Mouse (Mus musculus): Measurements from ENCODE around the gene Irak3. TPM values are rescaled to one million over a fixed set of nuclear protein-coding genes. Genes with fewer than 3 reads are reported as not detected.

The Irak3 gene
- total RNA-seq, 1 experiment from 2014 or later = 11.9 TPM

DNA sequence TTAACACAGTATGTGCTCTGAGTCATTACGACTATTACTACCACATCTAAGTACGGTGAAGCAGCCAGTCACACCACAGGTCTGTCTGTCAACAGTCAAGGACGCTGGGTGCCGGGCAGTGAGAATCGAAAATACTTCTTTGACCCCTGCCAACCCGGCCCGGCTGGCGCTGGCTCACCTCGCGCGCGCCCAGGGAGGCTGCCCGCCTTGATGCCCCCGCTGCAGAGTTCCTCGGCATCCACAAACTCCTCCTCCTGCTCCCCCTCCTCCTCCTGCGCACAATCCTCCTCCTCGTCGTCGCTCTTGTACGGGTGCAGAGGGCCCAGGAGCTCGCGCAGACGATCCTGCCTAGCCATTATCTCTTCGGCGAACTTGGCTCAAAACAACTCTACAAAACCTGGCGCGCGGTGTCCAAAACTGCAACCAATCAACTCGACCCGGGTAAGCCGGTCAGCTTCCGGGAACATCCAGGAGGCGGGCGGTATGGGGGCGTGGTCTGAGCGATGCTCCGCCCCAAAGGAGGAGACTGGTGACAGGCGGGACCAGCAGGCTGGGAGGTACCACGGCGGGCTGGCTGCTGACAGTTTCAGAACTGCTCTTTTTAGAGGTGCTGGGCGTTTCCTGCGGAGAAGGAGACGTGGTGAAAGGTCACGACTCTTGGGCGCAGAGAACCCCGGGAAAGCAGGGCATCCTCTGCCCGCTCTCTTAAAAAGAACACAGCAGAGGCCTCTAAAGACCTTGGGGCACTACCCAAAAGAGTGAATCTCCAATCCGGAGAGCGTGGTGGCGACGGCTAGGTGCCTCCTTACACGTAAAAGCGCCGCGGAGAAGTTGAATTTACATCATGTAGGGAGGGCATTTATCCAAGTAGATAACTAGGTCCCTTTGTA is 89.2 kb downstream of the Irak3 start, which contains the start of gene Helb:
TSS of gene Helb (minus strand) at position 481 of the 890 bp plus-strand sequence.
- peak; percentile 97 for ATAC-seq (replicated peaks; ENCODE audit: low read depth, poor library complexity, severe bottlenecking)

- no peak for ATAC-seq (replicated peaks; ENCODE audit: low read depth, poor library complexity, severe bottlenecking)
These were observed 90.1 kb downstream of the Irak3 start for GRCm38 (mm10) chr10:120111691-120112319.

GRCm38 (mm10) chr10:120100806-120101205 is 101.1 kb downstream of the Irak3 start:
- no peak for ATAC-seq (replicated peaks; ENCODE audit: low read depth, poor library complexity, severe bottlenecking)

DNA sequence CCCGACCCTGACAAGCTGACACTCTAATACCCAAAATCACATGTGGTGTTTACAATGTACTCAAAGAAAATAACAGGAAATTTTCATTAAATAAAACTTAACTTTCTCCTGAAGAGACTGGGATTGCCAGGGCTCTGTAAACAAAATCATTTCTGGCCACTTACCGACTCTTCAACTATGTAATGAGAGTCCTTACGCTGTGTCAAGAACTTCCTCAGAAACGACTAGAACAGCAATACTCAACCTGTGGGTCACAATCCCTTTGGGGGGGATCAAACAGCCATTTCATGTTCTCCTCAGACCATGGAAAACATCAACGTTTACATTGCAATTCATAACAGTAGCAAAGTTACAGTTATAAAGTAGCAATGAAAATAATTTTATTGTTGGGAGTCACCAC is 104.4 kb downstream of the Irak3 start:
- ATAC-seq (replicated peaks; ENCODE audit: low read depth, poor library complexity, severe bottlenecking) = no peak

DNA sequence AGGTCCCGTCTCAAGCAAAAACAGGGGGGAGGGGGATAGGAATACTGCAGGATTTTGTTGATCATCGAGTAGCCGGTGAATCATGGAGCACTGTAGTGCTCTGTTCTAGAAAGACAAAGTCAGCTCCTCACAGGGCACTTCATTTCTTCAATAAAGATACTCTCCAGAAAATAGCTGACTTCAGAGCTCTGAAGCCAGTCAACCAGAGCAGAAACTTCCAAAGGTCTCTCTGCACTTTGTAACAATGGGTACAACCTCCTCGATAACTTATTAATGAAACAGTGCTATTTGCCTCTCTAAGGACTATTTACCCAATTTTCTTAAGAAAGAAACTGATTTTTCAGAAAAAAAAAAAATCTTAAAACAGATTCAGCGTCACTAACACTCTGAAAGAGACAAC is 106.2 kb downstream of the Irak3 start:
- ATAC-seq (replicated peaks; ENCODE audit: low read depth, poor library complexity, severe bottlenecking) = no peak

DNA sequence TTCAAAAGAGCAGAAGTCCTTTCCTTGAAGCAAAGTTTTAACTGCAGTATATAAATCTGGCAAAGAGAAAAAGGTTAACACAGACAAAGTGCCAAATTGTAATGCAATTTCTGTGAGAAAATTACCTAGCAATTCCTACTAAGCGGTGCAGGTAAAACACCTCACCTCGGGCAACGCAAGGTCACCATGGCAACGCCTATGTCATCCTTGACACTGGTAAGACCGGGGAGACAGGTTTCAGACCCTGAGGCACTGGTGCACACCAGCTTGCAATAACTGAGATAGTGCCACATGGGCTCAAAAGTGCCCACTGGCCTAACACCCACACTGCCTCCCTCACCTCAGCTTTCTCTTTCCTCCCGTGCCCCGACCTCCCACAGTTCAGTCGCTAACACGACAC is 106.8 kb downstream of the Irak3 start:
- ATAC-seq (replicated peaks; ENCODE audit: low read depth, poor library complexity, severe bottlenecking) = no peak

DNA sequence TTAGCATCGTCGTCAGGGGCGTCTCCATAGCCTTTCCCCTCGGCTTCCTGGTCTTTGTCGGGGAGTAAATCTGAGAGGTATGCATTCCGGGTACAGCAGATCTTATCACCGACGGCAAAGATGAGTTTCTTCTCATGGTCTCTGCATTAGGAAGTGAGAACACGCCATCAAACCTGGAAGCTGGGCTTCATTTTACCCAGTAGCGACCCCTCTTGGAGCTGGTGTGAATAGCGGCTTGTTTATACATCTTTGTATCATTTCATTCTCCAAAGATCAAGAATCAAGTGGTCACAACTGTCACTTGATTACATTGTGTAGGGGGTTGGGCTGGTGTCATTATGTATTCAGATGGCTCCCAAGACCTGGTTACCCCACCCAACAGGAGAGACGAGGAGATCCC is 109.4 kb downstream of the Irak3 start:
- ATAC-seq (replicated peaks; ENCODE audit: low read depth, poor library complexity, severe bottlenecking) = no peak

Other genes starting within 250 kb of the Irak3 start
- 33.2 and 33.8 TPM in 2 replicates for gene Helb, start 89.1 kb downstream of the Irak3 start, total RNA-seq (2017)
- 97.8 and 138 TPM in 2 replicates for gene Tmbim4, start 540 bp downstream of the Irak3 start, total RNA-seq (2017)
- 97.9 and 108 TPM in 2 replicates for gene Llph, start 24.9 kb upstream of the Irak3 start, total RNA-seq (2017)

Measured in common myeloid progenitor, adult 5-6 weeks (primary cell).